Mouse (Mus musculus): ENCODE measurements around the gene Vmn2r102. TPM values are rescaled to one million over a fixed set of nuclear protein-coding genes. Genes with fewer than 3 reads are reported as not detected.

Gene Vmn2r102
- not detected in 2 replicates for polyA plus RNA-seq (2021; fragmentation: Nextera tagmentation)
- long read RNA-seq, experiment 1 = 0 reads
- long read RNA-seq, experiment 2 = 0 reads

GRCm38 (mm10) chr17:19660028-19660427 is at the start of gene Vmn2r102:
Vmn2r102 (plus strand) TSS chr17:19660328.

Other genes with a start within 250 kb of the Vmn2r102 start
- not detected in 2 replicates for gene Vmn2r100, start 155.6 kb upstream of the Vmn2r102 start, polyA plus RNA-seq (2021; fragmentation: Nextera tagmentation)
- gene Vmn2r101, start 83.1 kb upstream of the Vmn2r102 start, polyA plus RNA-seq (2021; fragmentation: Nextera tagmentation) = 0.03 TPM in 1 of 2 replicates, not detected in the other
- gene Vmn2r103, start 113.0 kb downstream of the Vmn2r102 start, polyA plus RNA-seq (2021; fragmentation: Nextera tagmentation) = not detected in 2 replicates